Mouse (Mus musculus) yolk sac, embryonic 10.5 days (tissue): ENCODE results near the gene Arhgef5.

Experiments used
- DNase-seq: peaks from one replicate; pipeline ENCODE4 v3.0.0-alpha.2; 2017; ENCODE audit warnings: low spot score

Gene Arhgef5

GRCm38 (mm10) chr6:43333479-43333878 lies 68.1 kb downstream of the Arhgef5 start:
- DNase-seq = no peak

GRCm38 (mm10) chr6:43335619-43336234 lies 70.3 kb downstream of the Arhgef5 start:
- no peak for DNase-seq

GRCm38 (mm10) chr6:43337491-43337961 lies 72.1 kb downstream of the Arhgef5 start:
- DNase-seq = no peak

- no peak for DNase-seq
These were observed 73.4 kb downstream of the Arhgef5 start for GRCm38 (mm10) chr6:43338804-43339203.
